Mouse (Mus musculus): Measurements from ENCODE around the gene Gfm2. TPM values are rescaled to one million over a fixed set of nuclear protein-coding genes. Genes with fewer than 3 reads are reported as not detected.

Gene Gfm2
- polyA plus RNA-seq, 1 experiment = 14.7 TPM

DNA sequence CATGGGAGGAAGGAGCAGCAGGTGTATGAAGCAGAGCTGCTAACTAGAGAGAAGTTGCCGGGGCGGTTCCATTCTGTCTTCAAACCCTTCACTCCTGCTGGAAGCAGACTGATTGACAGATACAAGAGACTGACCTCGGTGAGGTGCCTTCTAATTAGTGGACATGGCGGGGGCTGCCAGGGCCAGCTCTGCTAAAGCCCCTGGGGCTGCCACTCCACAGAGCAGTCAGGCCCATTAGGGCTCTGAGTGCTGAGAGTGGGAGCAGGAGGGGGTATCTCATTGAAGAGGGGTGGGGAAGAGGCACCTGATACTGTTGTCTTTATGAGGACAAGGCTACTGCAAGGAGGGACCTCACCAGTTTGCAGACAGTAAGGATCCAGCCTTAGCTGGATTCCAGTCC lies 77.8 kb downstream of the Gfm2 start:
- Histone ChIP-seq H3K4me1 (ENCODE audit: control insufficient read depth, insufficient read depth, insufficient read length, low read length) (no peaks in the 10 kb centered on the region), H3K4me3 (ENCODE audit: low read depth, low read length) (no peak overlapping the region), H3K36me3 (ENCODE audit: control insufficient read depth, insufficient read depth, low read length) (no peaks in the 10 kb centered on the region), H3K27me3 (ENCODE audit: control insufficient read depth, insufficient read depth, low read length) (no peaks in the 10 kb centered on the region), H3K27ac (ENCODE audit: insufficient read depth, low read depth, low read length) (no peak overlapping the region)
- 82% methylated on average over 4 of the region's 4 CpGs for WGBS
- TF ChIP-seq POLR2A (IDR thresholded peaks at IDR 0.05; ENCODE audit: low read depth, low read length) = no peak
- TF ChIP-seq CTCF (IDR thresholded peaks at IDR 0.05; ENCODE audit: extremely low read depth, insufficient read length, insufficient replicate concordance, low read depth, low read length) = no peak

DNA sequence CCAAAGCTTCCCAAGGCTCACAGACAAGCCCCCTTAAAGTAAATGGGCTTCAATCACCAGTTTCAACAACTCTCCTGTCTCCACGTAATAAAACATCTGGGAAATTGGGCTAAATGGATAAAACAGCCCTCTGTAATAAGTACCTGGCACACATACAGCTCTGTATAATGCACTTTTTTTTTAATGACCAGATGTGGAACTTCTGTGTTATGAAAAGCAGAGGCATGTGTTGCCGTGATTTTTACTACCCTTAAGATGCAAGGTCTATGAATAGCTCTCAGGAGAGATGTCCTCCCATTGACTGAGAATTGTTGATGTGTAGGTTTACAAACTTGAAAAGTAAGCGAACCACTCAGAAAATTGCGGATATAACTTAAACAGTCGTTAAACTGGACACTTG lies 78.5 kb downstream of the Gfm2 start:
- no peaks in the 10 kb centered on the region for H3K27me3 ChIP-seq (ENCODE audit: control insufficient read depth, insufficient read depth, low read length)
- H3K4me1 ChIP-seq (ENCODE audit: control insufficient read depth, insufficient read depth, insufficient read length, low read length) = no peaks in the 10 kb centered on the region
- 75% methylated on average over 5 of the region's 5 CpGs for WGBS
- H3K36me3 ChIP-seq (ENCODE audit: control insufficient read depth, insufficient read depth, low read length) = no peaks in the 10 kb centered on the region
- TF ChIP-seq CTCF (IDR thresholded peaks at IDR 0.05; ENCODE audit: extremely low read depth, insufficient read length, insufficient replicate concordance, low read depth, low read length) (no peak), POLR2A (IDR thresholded peaks at IDR 0.05; ENCODE audit: low read depth, low read length) (no peak)
- H3K27ac ChIP-seq (ENCODE audit: insufficient read depth, low read depth, low read length) = no peak overlapping the region
- H3K4me3 ChIP-seq (ENCODE audit: low read depth, low read length) = no peak overlapping the region

DNA sequence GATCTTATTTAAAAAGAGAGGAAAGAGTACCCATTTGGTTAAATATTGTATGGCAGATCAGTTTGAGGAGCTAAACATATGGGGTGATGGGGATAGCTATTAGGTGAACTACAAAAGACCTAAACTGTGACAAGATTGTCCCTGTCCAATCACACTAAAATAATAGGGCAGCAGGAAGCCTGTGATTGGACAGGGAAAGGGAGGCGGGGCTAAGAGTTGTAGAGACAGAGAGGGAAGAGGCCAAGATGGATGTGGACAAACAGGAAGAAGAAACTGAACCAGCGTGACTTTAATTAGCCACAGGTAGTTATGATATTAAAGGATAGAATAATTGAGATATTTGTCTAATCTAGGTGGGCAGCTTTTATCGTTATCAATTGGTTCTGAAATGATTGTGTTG lies 82.3 kb downstream of the Gfm2 start:
- Histone ChIP-seq H3K27ac (ENCODE audit: insufficient read depth, low read depth, low read length) (no peak overlapping the region), H3K4me3 (ENCODE audit: low read depth, low read length) (no peak overlapping the region), H3K4me1 (ENCODE audit: control insufficient read depth, insufficient read depth, insufficient read length, low read length) (peaks cover 6% of the 10 kb centered on the region; the same call in 1 of the 2 replicates), H3K27me3 (ENCODE audit: control insufficient read depth, insufficient read depth, low read length) (no peaks in the 10 kb centered on the region), H3K36me3 (ENCODE audit: control insufficient read depth, insufficient read depth, low read length) (no peaks in the 10 kb centered on the region)
- WGBS = 84% methylated on average over 3 of the region's 3 CpGs
- TF ChIP-seq CTCF (IDR thresholded peaks at IDR 0.05; ENCODE audit: extremely low read depth, insufficient read length, insufficient replicate concordance, low read depth, low read length) (no peak), POLR2A (IDR thresholded peaks at IDR 0.05; ENCODE audit: low read depth, low read length) (no peak)

DNA sequence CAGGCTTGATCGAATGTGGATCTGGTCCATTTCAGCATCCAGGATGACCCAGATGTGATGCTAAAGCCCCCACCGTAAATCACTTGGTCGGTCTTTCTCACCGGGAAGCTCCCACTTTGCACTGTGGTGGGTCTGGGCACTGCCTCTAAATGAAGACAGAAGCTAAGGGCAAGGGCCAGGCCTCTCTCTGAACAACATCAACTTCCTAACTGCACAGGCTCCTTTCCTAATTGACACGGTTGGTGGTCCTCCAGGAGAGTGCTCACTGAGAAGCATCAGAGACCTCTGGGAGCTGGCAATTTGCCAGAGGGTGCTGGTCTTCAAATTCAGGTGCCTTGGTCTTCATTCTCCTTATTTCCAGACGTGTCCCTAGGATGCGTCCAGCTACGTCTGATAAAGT lies 86.1 kb downstream of the Gfm2 start:
- H3K27me3 ChIP-seq (ENCODE audit: control insufficient read depth, insufficient read depth, low read length) = no peaks in the 10 kb centered on the region
- WGBS = 73% methylated on average over 8 of the region's 8 CpGs
- peaks cover 6% of the 10 kb centered on the region; the same call in 1 of the 2 replicates for H3K4me1 ChIP-seq (ENCODE audit: control insufficient read depth, insufficient read depth, insufficient read length, low read length)
- H3K27ac ChIP-seq (ENCODE audit: insufficient read depth, low read depth, low read length) = no peak overlapping the region
- no peaks in the 10 kb centered on the region for H3K36me3 ChIP-seq (ENCODE audit: control insufficient read depth, insufficient read depth, low read length)
- H3K4me3 ChIP-seq (ENCODE audit: low read depth, low read length) = no peak overlapping the region
- TF ChIP-seq CTCF (IDR thresholded peaks at IDR 0.05; ENCODE audit: extremely low read depth, insufficient read length, insufficient replicate concordance, low read depth, low read length) (no peak), POLR2A (IDR thresholded peaks at IDR 0.05; ENCODE audit: low read depth, low read length) (no peak)

DNA sequence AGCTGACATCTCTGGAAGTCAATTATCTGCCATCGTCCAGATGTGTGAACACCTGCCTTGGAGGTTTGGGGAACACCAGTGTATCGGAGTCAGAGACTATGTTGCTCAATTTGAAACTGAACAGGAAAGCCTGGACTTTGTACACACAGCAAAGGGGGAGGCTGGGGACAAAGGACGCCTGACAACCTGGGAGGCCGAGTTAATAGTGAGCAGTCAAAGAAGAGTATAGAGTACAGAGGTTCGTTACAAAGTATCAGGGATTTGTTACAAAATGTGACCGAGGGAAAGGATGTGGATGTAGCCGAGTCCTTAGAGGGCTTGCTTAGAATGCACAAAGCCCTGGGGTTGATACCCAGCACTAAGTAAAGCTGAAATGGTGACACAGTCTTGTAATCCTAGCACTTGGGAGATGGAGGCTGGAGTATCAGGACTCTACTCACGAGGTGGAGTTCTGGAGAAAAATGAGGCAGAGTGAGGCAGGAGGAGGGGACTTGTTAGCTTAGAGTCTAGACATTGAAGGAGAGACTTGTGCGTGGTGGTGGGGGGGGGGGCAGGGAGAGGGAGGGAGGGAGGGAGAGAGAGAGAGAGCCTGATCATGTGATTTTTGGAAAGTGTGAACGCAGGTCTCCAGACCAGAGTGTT lies 86.7 kb downstream of the Gfm2 start:
- WGBS = 37% methylated on average over 10 of the region's 10 CpGs
- no peak overlapping the region for H3K27ac ChIP-seq (ENCODE audit: insufficient read depth, low read depth, low read length)
- H3K4me1 ChIP-seq (ENCODE audit: control insufficient read depth, insufficient read depth, insufficient read length, low read length) = peaks cover 6% of the 10 kb centered on the region; the same call in 1 of the 2 replicates
- no peaks in the 10 kb centered on the region for H3K36me3 ChIP-seq (ENCODE audit: control insufficient read depth, insufficient read depth, low read length)
- no peak overlapping the region for H3K4me3 ChIP-seq (ENCODE audit: low read depth, low read length)
- no peak for TF ChIP-seq POLR2A (IDR thresholded peaks at IDR 0.05; ENCODE audit: low read depth, low read length)
- TF ChIP-seq CTCF (IDR thresholded peaks at IDR 0.05; ENCODE audit: extremely low read depth, insufficient read length, insufficient replicate concordance, low read depth, low read length) = no peak
- no peaks in the 10 kb centered on the region for H3K27me3 ChIP-seq (ENCODE audit: control insufficient read depth, insufficient read depth, low read length)

DNA sequence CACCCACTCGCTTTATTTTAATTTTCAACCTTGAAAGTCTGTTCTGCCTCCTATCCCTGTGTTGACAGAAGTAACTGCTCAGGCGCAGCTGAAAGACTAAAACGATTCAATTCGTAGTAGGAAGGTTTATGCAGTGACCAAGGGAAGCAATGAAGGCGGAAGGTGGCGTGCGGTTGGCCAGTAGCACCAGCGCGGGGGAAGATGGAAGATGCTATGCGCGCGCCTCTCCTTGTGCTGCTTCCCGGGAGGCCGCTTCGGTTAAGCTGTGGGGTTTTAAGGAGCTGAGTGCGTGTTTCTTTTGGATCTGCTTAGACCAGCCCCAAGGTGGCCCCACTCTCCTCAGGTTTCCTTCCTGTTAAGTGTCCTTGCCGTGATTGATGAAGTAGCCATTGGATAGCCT lies 87.4 kb downstream of the Gfm2 start:
- Histone ChIP-seq H3K4me1 (ENCODE audit: control insufficient read depth, insufficient read depth, insufficient read length, low read length) (peaks cover 6% of the 10 kb centered on the region; the same call in 1 of the 2 replicates), H3K27ac (ENCODE audit: insufficient read depth, low read depth, low read length) (no peak overlapping the region), H3K27me3 (ENCODE audit: control insufficient read depth, insufficient read depth, low read length) (no peaks in the 10 kb centered on the region), H3K36me3 (ENCODE audit: control insufficient read depth, insufficient read depth, low read length) (no peaks in the 10 kb centered on the region), H3K4me3 (ENCODE audit: low read depth, low read length) (no peak overlapping the region)
- TF ChIP-seq POLR2A (IDR thresholded peaks at IDR 0.05; ENCODE audit: low read depth, low read length) (no peak), CTCF (IDR thresholded peaks at IDR 0.05; ENCODE audit: extremely low read depth, insufficient read length, insufficient replicate concordance, low read depth, low read length) (no peak)
- 81% methylated on average over 17 of the region's 17 CpGs for WGBS

DNA sequence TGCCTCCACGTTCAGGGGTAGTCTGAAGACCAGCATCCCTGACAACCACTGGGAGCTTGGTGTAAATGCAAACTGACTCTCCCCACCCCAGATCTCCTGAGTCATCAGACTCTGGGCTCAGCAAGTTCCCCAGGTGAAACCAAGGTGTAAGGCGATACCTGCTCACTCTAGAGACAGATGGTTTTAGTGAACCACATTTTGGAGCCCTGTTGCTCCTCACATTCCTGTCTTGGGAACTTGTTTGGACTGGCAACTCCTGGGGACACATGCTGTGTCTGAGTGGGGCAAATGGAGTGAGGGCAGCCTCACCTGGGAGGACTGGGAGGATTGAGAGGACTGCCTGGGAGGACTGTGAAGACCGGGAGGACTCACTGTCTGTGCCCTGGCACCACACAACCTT lies 90.1 kb downstream of the Gfm2 start:
- WGBS = 90% methylated on average over 3 of the region's 3 CpGs
- Histone ChIP-seq H3K4me3 (ENCODE audit: low read depth, low read length) (no peak overlapping the region), H3K27ac (ENCODE audit: insufficient read depth, low read depth, low read length) (no peak overlapping the region), H3K4me1 (ENCODE audit: control insufficient read depth, insufficient read depth, insufficient read length, low read length) (peaks cover 6% of the 10 kb centered on the region; the same call in 1 of the 2 replicates), H3K27me3 (ENCODE audit: control insufficient read depth, insufficient read depth, low read length) (no peaks in the 10 kb centered on the region), H3K36me3 (ENCODE audit: control insufficient read depth, insufficient read depth, low read length) (no peaks in the 10 kb centered on the region)
- TF ChIP-seq POLR2A (IDR thresholded peaks at IDR 0.05; ENCODE audit: low read depth, low read length) = no peak
- TF ChIP-seq CTCF (IDR thresholded peaks at IDR 0.05; ENCODE audit: extremely low read depth, insufficient read length, insufficient replicate concordance, low read depth, low read length) = no peak

Data from small intestine, adult 2 months (tissue).